Mouse (Mus musculus): ENCODE measurements around the gene Gfod1.

Gfod1 gene

GRCm38 (mm10) chr13:43262114-43262739 lies 41.7 kb downstream of the Gfod1 start:
- no peak for DNase-seq (ENCODE audit: low spot score)

GRCm38 (mm10) chr13:43261287-43261686 lies 42.7 kb downstream of the Gfod1 start:
- no peak for DNase-seq (ENCODE audit: low spot score)

GRCm38 (mm10) chr13:43260731-43261130 lies 43.2 kb downstream of the Gfod1 start:
- no peak for DNase-seq (ENCODE audit: low spot score)

GRCm38 (mm10) chr13:43256447-43256846 lies 47.5 kb downstream of the Gfod1 start:
- no peak for DNase-seq (ENCODE audit: low spot score)

- no peak for DNase-seq (ENCODE audit: low spot score)
Measured at GRCm38 (mm10) chr13:43253526-43253925, 50.4 kb downstream of the Gfod1 start.

GRCm38 (mm10) chr13:43252105-43252790 lies 51.7 kb downstream of the Gfod1 start:
- DNase-seq (ENCODE audit: low spot score) = no peak

- no peak for DNase-seq (ENCODE audit: low spot score)
Measured at GRCm38 (mm10) chr13:43251391-43251790, 52.6 kb downstream of the Gfod1 start.

- DNase-seq (ENCODE audit: low spot score) = no peak
Measured at GRCm38 (mm10) chr13:43250653-43251052, 53.3 kb downstream of the Gfod1 start.

- no peak for DNase-seq (ENCODE audit: low spot score)
Measured at GRCm38 (mm10) chr13:43250106-43250505, 53.9 kb downstream of the Gfod1 start.

- no peak for DNase-seq (ENCODE audit: low spot score)
Measured at GRCm38 (mm10) chr13:43248381-43248780, 55.6 kb downstream of the Gfod1 start.

GRCm38 (mm10) chr13:43246876-43247275 lies 57.1 kb downstream of the Gfod1 start:
- DNase-seq (ENCODE audit: low spot score) = no peak

GRCm38 (mm10) chr13:43243793-43244192 lies 60.2 kb downstream of the Gfod1 start:
- no peak for DNase-seq (ENCODE audit: low spot score)

GRCm38 (mm10) chr13:43243240-43243639 lies 60.7 kb downstream of the Gfod1 start:
- DNase-seq (ENCODE audit: low spot score) = no peak

- no peak for DNase-seq (ENCODE audit: low spot score)
Measured at GRCm38 (mm10) chr13:43241750-43242149, 62.2 kb downstream of the Gfod1 start.

- DNase-seq (ENCODE audit: low spot score) = no peak
Measured at GRCm38 (mm10) chr13:43241069-43241468, 62.9 kb downstream of the Gfod1 start.

- DNase-seq (ENCODE audit: low spot score) = no peak
Measured at GRCm38 (mm10) chr13:43239790-43240216, 64.2 kb downstream of the Gfod1 start.

GRCm38 (mm10) chr13:43236630-43237029 lies 67.3 kb downstream of the Gfod1 start:
- no peak for DNase-seq (ENCODE audit: low spot score)

- DNase-seq (ENCODE audit: low spot score) = no peak
Measured at GRCm38 (mm10) chr13:43235982-43236381, 68.0 kb downstream of the Gfod1 start.

GRCm38 (mm10) chr13:43235586-43235910 lies 68.4 kb downstream of the Gfod1 start:
- DNase-seq (ENCODE audit: low spot score) = no peak

GRCm38 (mm10) chr13:43234869-43235585 lies 68.9 kb downstream of the Gfod1 start:
- no peak for DNase-seq (ENCODE audit: low spot score)

GRCm38 (mm10) chr13:43233331-43233730 lies 70.6 kb downstream of the Gfod1 start:
- no peak for DNase-seq (ENCODE audit: low spot score)

- peak; percentile 60 for DNase-seq (ENCODE audit: low spot score)
Measured at GRCm38 (mm10) chr13:43231965-43232860, 71.8 kb downstream of the Gfod1 start.
